Mouse (Mus musculus): ENCODE measurements around the gene Gm42669. TPM values are rescaled to one million over a fixed set of nuclear protein-coding genes. Genes with fewer than 3 reads are reported as not detected.

The Gm42669 gene
- polyA plus RNA-seq, 1 experiment from 2014 or later = 0.57 TPM

DNA sequence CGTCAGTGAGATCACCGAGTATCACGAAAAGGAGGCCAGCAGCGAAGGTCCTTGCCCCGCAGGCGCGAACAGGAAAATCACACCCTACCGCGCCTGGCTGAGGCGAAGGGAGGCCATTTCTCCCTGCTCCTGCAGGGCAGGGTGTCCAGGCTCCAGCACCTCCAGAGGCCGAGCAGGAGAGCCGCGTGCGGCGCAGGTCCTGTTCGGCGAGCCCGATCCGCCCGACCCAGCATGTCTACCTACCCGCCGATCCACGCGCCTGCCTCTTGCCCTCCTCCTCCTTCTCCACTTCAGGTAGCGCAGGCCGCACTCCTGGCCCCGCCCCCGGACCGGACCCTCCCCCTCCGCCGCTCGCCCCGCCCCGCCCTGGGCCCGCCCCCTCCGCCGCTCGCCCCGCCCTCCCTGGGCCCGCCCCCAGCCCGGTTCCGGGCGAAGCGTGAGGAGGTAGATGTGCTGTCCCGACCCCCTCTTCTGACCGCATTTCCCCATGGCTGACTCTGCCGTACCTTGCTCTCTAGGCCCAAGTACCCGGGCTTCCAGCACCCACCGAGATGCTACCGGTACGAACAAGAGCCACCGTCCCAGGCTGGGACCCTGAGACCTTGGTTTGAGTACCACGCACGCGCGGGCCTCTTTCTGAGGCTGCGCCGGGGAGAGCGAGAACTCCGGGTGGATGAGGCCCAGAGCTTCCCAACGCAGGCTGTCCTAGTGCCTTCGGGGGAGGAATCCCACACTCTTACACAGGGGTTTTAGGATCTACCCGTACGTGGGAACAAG lies 90.1 kb downstream of the Gm42669 start, which contains the start of the genes Rpap2 and Glmn:
Gene Rpap2, plus strand, starts transcription at position 73 of the 777 bp plus-strand sequence.
Gene Glmn, minus strand, starts transcription at position 588 of the 777 bp plus-strand sequence.
- peak within 1 kb of the TSS; percentile 81 for H3K9ac ChIP-seq (ENCODE audit: low read depth, low read length)
- no peaks in the 10 kb centered on the region for H3K27me3 ChIP-seq (ENCODE audit: control insufficient read depth, insufficient read depth, low read length)
- DNase-seq (ENCODE audit: low spot score) = peak; percentile 90
- peak within 1 kb of the TSS; percentile 67 for H3K4me3 ChIP-seq (ENCODE audit: low read depth, low read length)
- under 1% methylated on average over 50 of the region's 64 CpGs for WGBS
- peak within 1 kb of the TSS; percentile 79 for H3K27ac ChIP-seq (ENCODE audit: low read depth, low read length)
- H3K9me3 ChIP-seq (ENCODE audit: control insufficient read depth, low read length) = no peaks in the 10 kb centered on the region
- H3K4me1 ChIP-seq (replicated peaks; ENCODE audit: control insufficient read depth, insufficient read depth, low read length) = no peaks in the 10 kb centered on the region
- ATAC-seq (ENCODE audit: low FRiP score) = peak; percentile 96
- H3K36me3 ChIP-seq (ENCODE audit: control insufficient read depth, insufficient read depth, low read length) = no peaks in the 10 kb centered on the region
- peak within 1 kb of the TSS; percentile 50 for H3K4me2 ChIP-seq (replicated peaks; ENCODE audit: low read depth, low read length)

GRCm38 (mm10) chr5:107598380-107598779 lies 91.0 kb downstream of the Gm42669 start:
- Histone ChIP-seq H3K9ac (ENCODE audit: low read depth, low read length) (no peak overlapping the region; the same call in 1 of the 2 replicates), H3K9me3 (ENCODE audit: control insufficient read depth, low read length) (no peaks in the 10 kb centered on the region), H3K27ac (ENCODE audit: low read depth, low read length) (no peak overlapping the region), H3K4me1 (replicated peaks; ENCODE audit: control insufficient read depth, insufficient read depth, low read length) (no peaks in the 10 kb centered on the region), H3K4me3 (ENCODE audit: low read depth, low read length) (peak overlapping the region; percentile 67), H3K27me3 (ENCODE audit: control insufficient read depth, insufficient read depth, low read length) (no peaks in the 10 kb centered on the region), H3K4me2 (replicated peaks; ENCODE audit: low read depth, low read length) (no peak overlapping the region), H3K36me3 (ENCODE audit: control insufficient read depth, insufficient read depth, low read length) (no peaks in the 10 kb centered on the region)
- DNase-seq (ENCODE audit: low spot score) = peak; percentile 13
- ATAC-seq (ENCODE audit: low FRiP score) = no peak
- 21% methylated on average over 4 of the region's 4 CpGs for WGBS

DNA sequence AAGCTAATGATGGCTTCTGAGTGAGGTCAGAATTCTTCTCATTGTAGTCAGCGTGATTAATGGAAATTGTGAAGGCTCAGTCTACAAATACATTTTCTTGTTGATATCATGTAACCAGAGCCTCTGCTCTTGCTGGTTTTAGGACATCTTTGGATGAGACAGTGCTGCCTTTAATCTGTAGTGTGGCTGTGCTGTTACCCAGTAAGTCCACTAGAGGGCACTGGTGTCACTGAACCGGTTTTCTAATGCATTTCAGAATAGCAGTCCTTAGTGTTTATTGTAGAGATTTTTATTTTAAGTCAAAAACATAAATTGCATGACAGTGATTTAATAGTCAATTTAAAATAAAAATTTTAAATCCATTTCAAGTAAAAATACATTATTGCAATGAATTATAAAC lies 103.8 kb downstream of the Gm42669 start:
- DNase-seq (ENCODE audit: low spot score) (peak; percentile 83), ATAC-seq (ENCODE audit: low FRiP score) (no peak)
- Histone ChIP-seq H3K4me2 (replicated peaks; ENCODE audit: low read depth, low read length) (no peak overlapping the region), H3K9me3 (ENCODE audit: control insufficient read depth, low read length) (no peaks in the 10 kb centered on the region), H3K27ac (ENCODE audit: low read depth, low read length) (no peak overlapping the region), H3K4me3 (ENCODE audit: low read depth, low read length) (no peak overlapping the region), H3K36me3 (ENCODE audit: control insufficient read depth, insufficient read depth, low read length) (no peaks in the 10 kb centered on the region), H3K9ac (ENCODE audit: low read depth, low read length) (no peak overlapping the region), H3K4me1 (replicated peaks; ENCODE audit: control insufficient read depth, insufficient read depth, low read length) (no peaks in the 10 kb centered on the region), H3K27me3 (ENCODE audit: control insufficient read depth, insufficient read depth, low read length) (no peaks in the 10 kb centered on the region)
- WGBS = 1% methylated on average over 2 of the region's 2 CpGs

GRCm38 (mm10) chr5:107617986-107618385 lies 110.6 kb downstream of the Gm42669 start:
- Histone ChIP-seq H3K4me2 (replicated peaks; ENCODE audit: low read depth, low read length) (no peak overlapping the region), H3K36me3 (ENCODE audit: control insufficient read depth, insufficient read depth, low read length) (no peaks in the 10 kb centered on the region), H3K9me3 (ENCODE audit: control insufficient read depth, low read length) (no peaks in the 10 kb centered on the region), H3K27ac (ENCODE audit: low read depth, low read length) (no peak overlapping the region), H3K9ac (ENCODE audit: low read depth, low read length) (no peak overlapping the region), H3K27me3 (ENCODE audit: control insufficient read depth, insufficient read depth, low read length) (no peaks in the 10 kb centered on the region), H3K4me1 (replicated peaks; ENCODE audit: control insufficient read depth, insufficient read depth, low read length) (no peaks in the 10 kb centered on the region), H3K4me3 (ENCODE audit: low read depth, low read length) (no peak overlapping the region)
- WGBS = 88% methylated on average over 6 of the region's 6 CpGs
- ATAC-seq (ENCODE audit: low FRiP score) = no peak
- DNase-seq (ENCODE audit: low spot score) = no peak

DNA sequence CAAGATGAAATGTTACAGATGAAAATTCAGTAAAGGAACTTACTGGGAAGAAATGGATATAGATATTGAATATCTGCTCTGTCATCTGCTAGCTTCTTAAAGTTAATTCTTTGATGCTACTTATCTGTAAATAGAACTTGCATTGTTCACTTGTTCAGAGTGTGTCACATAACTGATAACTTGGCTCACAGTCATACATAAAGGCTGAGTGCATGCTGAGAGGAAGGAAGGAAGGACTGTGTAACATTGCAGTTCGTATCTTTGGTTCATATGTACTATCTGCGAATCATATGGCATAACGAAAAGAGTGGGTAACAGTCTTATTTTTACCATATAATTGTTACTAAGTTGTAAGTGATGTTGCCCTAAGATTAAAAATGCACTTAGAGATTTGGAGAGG lies 113.9 kb downstream of the Gm42669 start:
- H3K4me1 ChIP-seq (replicated peaks; ENCODE audit: control insufficient read depth, insufficient read depth, low read length) = no peaks in the 10 kb centered on the region
- no peak overlapping the region for H3K4me3 ChIP-seq (ENCODE audit: low read depth, low read length)
- H3K36me3 ChIP-seq (ENCODE audit: control insufficient read depth, insufficient read depth, low read length) = no peaks in the 10 kb centered on the region
- H3K27ac ChIP-seq (ENCODE audit: low read depth, low read length) = no peak overlapping the region
- H3K9me3 ChIP-seq (ENCODE audit: control insufficient read depth, low read length) = no peaks in the 10 kb centered on the region
- H3K27me3 ChIP-seq (ENCODE audit: control insufficient read depth, insufficient read depth, low read length) = no peaks in the 10 kb centered on the region
- WGBS = 95% methylated on average over 3 of the region's 3 CpGs
- ATAC-seq (ENCODE audit: low FRiP score) = no peak
- no peak overlapping the region for H3K9ac ChIP-seq (ENCODE audit: low read depth, low read length)
- H3K4me2 ChIP-seq (replicated peaks; ENCODE audit: low read depth, low read length) = no peak overlapping the region
- no peak for DNase-seq (ENCODE audit: low spot score)

Other genes with a start within 250 kb of the Gm42669 start
- 7.5 and 9.6 TPM in 2 replicates for gene Tgfbr3, start 218.0 kb upstream of the Gm42669 start, polyA plus RNA-seq (2014; fragmentation: Nextera tagmentation; extraction: Ambion mirVana)
- gene Brdt, start 176.5 kb upstream of the Gm42669 start, polyA plus RNA-seq (2014; fragmentation: Nextera tagmentation; extraction: Ambion mirVana) = 1.2 and 2.1 TPM in 2 replicates
- 1.1 and 2.4 TPM in 2 replicates for gene Ephx4, start 104.9 kb upstream of the Gm42669 start, polyA plus RNA-seq (2014; fragmentation: Nextera tagmentation; extraction: Ambion mirVana)
- not detected in 2 replicates for gene Lpcat2b, start 76.1 kb upstream of the Gm42669 start, polyA plus RNA-seq (2014; fragmentation: Nextera tagmentation; extraction: Ambion mirVana)
- gene Btbd8, start 69.6 kb upstream of the Gm42669 start, polyA plus RNA-seq (2014; fragmentation: Nextera tagmentation; extraction: Ambion mirVana) = 7.5 and 11.7 TPM in 2 replicates
- gene 1700028K03Rik, start 27.1 kb downstream of the Gm42669 start, polyA plus RNA-seq (2014; fragmentation: Nextera tagmentation; extraction: Ambion mirVana) = 0.04 and 0.48 TPM in 2 replicates
- 21.3 and 23.2 TPM in 2 replicates for gene Rpap2, start 89.8 kb downstream of the Gm42669 start, polyA plus RNA-seq (2014; fragmentation: Nextera tagmentation; extraction: Ambion mirVana)
- gene Glmn, start 90.3 kb downstream of the Gm42669 start, polyA plus RNA-seq (2014; fragmentation: Nextera tagmentation; extraction: Ambion mirVana) = 34.7 and 34.9 TPM in 2 replicates
- gene Gfi1, start 218.4 kb downstream of the Gm42669 start, polyA plus RNA-seq (2014; fragmentation: Nextera tagmentation; extraction: Ambion mirVana) = 0.07 and 0.12 TPM in 2 replicates